Mouse (Mus musculus): ENCODE results near the gene Rbm45. TPM values are rescaled to one million over a fixed set of nuclear protein-coding genes. Genes with fewer than 3 reads are reported as not detected.

Gene Rbm45
- 12.6 and 13.1 TPM in 2 replicates for polyA plus RNA-seq (2012; rRNA removed)

DNA sequence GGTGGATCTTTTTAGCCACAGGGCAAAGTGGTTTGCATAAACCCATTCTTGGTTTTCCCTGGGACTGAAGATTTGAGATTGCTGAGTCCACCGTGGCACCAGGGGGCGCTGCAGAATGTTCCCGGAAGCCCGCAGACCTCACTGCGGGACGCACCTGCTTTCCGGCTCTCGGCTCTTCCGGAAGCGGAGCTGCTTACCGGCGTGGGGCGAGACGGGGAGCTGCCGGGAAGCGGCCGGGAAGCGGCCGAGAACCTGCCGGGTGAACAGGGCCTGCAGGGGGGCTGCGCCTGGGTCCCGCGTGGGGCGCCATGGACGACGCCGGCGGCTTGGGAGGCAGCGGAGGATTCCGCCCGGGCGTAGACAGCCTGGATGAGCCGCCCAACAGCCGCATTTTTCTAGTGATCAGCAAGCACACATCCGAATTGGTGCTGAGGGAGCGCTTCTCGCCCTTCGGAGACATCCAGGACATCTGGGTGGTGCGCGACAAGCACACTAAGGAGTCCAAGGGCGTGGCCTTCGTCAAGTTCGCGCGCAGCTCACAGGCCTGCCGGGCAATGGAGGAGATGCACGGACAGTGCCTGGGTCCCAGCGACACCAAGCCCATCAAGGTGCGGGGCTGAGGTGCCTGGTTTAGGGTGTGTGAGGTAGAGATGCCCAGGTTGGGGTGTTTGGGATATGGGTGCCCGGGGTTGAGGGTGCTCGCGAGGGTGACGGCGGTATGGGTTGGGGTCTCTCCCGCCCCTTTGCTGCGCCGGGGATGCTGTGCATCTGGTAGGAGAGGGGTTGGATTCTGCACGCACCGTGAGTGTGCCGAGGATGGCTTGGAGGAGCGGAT lies at the start of gene Rbm45:
Gene Rbm45, plus strand, starts transcription at position 164 of the 835 bp plus-strand sequence.
- DNase-seq (ENCODE audit: low read depth): peak; percentile 51

- no peak for DNase-seq (ENCODE audit: low read depth)
Measured at GRCm38 (mm10) chr2:76320336-76320735, 49.4 kb upstream of the Rbm45 start.

GRCm38 (mm10) chr2:76323185-76323875 lies 46.5 kb upstream of the Rbm45 start:
- no peak for DNase-seq (ENCODE audit: low read depth)

- DNase-seq (ENCODE audit: low read depth): no peak
Measured at GRCm38 (mm10) chr2:76324463-76324862, 45.3 kb upstream of the Rbm45 start.

GRCm38 (mm10) chr2:76326161-76326560 lies 43.6 kb upstream of the Rbm45 start:
- no peak for DNase-seq (ENCODE audit: low read depth)

DNA sequence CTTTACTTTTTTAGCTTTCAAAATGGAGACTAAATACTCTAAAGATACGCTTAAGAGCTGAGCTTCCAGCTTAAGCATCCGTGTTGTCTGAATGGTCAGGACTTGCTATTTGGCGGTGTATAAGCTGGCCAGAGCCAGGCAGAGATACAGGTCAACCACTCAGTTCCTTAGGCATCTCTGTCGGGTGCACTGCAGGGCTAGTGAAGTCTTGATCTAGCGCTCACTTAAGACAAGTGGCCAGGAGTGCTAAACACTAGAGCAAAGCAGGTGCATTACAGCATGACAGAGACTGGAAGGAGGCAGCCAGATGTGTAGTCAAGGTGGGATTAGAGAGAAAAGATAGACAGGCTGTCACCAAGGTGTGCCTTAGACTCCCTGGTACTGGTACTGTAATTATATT lies 39.7 kb upstream of the Rbm45 start:
- no peak for DNase-seq (ENCODE audit: low read depth)

DNA sequence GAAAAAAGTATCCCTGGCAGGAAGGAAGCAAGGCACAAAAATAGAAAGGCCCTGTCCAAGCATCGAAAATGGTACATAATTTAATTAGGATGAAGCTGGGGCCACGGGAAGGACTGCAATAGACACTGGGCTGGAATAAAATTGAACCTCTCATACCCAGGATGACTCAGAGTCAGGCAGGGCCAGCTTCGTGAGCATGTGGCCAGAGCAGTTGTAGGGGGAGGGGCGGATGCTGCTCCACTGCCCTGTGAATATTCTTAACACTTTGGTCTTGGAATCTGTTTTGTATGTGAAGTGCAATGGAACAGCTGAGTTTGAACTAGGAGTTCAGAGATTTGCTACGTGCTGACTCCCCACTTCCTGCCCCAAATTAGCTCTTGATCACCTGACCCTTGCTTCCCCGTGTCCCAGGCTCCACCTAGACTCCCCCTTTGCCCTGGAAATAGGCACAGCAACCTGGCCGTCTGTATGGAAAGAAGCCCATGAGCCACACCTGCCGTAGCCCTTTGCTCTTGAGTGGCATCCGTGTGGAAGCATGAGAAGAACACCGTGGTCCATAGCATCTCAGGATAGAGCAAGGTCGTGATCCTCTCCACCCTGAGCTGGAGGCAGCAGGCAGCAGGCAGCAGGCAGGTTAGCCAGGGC lies 37.5 kb upstream of the Rbm45 start:
- DNase-seq (ENCODE audit: low read depth): no peak

- DNase-seq (ENCODE audit: low read depth): no peak
Measured at GRCm38 (mm10) chr2:76334596-76334995, 35.2 kb upstream of the Rbm45 start.

- DNase-seq (ENCODE audit: low read depth): no peak
Measured at GRCm38 (mm10) chr2:76338215-76339156, 31.3 kb upstream of the Rbm45 start, which contains the start of gene Pde11a. Gene Pde11a, minus strand, starts transcription at chr2:76338774.

- DNase-seq (ENCODE audit: low read depth): no peak
Measured at GRCm38 (mm10) chr2:76342146-76342545, 27.6 kb upstream of the Rbm45 start.

- DNase-seq (ENCODE audit: low read depth): no peak
Measured at GRCm38 (mm10) chr2:76347839-76348238, 21.9 kb upstream of the Rbm45 start.

GRCm38 (mm10) chr2:76360226-76360625 lies 9.6 kb upstream of the Rbm45 start, which contains the start of gene Cyct:
Gene Cyct, minus strand, starts transcription at chr2:76360450.
- DNase-seq (ENCODE audit: low read depth): no peak

GRCm38 (mm10) chr2:76362111-76362510 lies 7.7 kb upstream of the Rbm45 start:
- DNase-seq (ENCODE audit: low read depth): no peak

DNA sequence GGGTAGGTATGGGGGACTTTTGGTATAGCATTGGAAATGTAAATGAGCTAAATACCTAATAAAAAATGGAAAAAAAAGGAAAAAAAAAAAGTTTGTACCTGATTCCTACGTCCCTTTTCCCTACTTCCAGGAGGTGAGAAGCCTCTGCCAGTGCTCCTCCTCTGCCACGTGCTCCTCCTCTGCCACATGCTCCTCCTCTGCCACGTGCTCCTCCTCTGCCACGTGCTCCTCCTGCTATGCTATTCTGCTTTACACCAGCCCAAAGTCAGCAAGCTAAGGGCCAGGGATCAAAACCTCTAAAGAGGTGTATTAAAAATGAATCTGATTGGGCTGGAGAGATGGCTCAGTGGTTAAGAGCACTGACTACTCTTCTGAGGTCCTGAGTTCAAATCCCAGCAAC lies 4.0 kb upstream of the Rbm45 start:
- DNase-seq (ENCODE audit: low read depth): no peak

DNA sequence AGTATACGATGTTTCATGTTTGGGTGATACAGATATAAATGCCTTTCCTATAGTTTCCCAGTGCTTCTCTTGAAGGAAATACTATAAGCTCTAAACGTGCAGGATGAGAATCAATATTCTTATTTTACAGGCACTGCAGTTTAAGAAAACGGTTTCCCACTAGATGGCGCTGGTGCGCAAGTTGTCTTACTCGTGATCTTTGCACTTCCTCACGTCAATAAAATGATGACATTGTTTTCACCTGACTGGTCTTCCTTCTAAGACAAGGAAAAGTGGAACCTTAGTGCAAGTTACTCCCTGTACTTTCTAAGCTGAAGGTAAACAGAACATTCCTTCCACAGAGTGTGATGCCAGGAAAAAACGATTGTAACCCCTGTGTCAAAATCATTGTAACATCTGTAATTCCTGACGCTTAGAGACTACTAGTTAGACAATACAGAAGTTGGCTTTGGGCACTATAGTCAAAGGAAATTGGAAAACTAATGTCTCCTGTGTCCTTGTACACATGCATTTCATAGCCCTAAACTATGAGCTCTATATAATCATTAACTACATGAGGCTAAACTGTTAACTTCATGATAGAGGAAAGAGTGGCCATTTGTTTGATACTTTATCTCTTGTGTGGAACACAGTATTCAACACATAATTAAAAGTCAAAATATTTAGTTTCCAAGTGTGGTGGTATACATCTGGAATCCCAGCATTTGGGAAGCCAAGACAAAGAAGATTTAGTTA lies 2.4 kb upstream of the Rbm45 start:
- no peak for DNase-seq (ENCODE audit: low read depth)

DNA sequence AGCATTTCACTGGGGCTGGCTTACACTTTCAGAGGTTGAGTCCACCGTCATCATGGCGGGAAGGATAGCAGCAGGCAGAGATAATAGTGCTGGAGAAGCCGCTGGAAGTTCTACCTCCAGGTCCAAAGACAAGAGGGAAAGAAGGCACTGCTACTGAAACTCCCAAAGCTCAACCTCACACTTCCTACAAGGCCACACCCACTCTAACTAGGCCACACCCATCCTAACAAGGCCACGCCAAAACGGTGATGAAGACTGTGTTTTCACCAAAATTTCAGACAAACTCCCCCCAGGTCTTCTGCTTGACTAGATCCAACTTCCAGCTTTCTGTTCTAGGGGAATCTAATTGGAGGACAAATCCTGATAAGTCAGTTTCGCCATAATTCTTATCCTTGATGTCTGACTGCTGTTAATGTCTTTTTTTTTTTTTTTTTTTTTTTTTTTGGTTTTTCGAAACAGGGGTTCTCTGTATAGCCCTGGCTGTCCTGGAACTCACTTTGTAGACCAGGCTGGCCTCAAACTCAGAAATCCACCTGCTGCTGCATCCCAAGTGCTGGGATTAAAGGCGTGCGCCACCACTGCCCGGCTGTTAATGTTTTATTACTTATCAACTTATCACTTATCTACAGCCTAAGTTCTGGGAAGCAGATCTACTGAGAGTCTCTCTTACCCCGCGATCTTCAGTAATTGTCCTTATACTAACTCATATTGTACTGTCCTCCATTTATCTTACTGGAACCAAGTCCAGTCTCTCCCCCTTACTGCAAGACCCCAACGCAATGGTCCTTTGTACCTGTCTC lies 723 bp upstream of the Rbm45 start:
- no peak for DNase-seq (ENCODE audit: low read depth)

- no peak for DNase-seq (ENCODE audit: low read depth)
Measured at GRCm38 (mm10) chr2:76370656-76370922, 805 bp downstream of the Rbm45 start.

DNA sequence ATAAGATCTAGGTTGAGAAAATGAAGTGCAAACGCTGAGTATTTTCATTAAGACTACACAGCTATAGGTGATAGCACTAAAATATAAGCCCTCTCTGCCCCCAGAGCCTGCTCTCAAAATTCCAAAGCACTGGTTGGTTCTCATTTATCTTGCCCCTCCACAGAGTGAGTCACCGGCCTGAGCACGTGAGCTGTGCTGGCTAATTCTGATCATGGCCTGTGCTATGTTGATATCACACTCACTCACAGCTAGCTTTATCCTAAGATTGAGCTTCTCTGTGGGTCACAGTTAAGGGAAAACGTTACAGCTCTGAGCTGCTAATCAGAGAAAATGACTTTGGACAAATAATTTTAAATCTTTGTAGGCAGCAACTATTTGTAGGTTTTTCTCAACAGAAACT lies 2.5 kb downstream of the Rbm45 start:
- DNase-seq (ENCODE audit: low read depth): no peak

DNA sequence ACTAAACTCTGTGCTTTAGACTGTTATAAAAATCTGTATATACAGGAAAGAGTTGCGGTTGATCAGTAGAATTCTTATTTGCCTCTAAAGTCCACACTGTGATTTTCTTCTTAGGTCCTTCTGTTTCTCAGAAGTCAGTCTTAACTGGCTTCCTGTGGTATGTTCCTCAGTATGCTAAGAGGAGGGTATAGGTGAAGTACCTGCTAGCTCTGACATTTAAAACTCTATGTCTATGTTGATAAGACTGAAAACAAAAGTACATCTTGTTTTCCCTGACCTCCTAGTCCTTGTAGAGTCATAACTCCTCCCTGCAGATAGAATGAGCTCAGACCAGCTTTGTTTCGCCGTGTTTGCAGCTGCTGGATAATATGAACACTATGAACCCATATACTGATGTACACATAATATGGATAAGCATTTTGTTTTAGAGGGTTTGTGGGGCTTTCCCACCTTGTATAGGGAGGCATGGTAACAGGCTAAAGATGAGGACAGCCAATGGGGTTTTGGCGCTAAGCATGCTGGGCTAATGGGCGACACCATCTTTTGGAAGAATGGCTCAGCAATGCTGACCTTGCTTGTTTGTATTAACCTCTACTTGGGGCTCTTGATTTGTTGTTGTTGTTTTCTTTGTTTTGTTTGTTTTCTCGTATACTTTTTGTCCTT lies 4.9 kb downstream of the Rbm45 start:
- no peak for DNase-seq (ENCODE audit: low read depth)

DNA sequence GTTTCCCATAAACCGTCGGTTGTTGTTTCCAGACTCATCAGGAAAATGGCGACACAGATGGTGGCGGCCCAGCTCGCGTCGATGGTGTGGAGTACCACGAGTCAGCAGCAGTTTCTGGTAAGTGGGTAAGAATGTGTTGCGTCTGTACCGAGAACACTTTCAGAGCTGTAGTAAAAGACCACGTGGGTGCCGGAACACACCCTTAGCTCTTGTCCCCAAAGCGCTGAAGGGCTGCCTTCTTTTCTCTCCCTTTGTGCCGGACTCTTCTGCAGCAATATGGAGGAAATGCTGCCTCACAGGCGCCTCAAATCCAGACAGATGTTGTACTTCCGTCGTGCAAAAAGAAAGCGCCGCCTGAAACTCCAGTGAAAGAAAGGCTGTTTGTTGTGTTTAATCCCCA lies 8.9 kb downstream of the Rbm45 start:
- DNase-seq (ENCODE audit: low read depth): no peak
